Mouse (Mus musculus): ENCODE measurements around the gene Dag1. TPM values are rescaled to one million over a fixed set of nuclear protein-coding genes. Genes with fewer than 3 reads are reported as not detected.
"Not testable (repeated sequence)": the region's sequence is repeated elsewhere in the genome, so short reads cannot be mapped to it uniquely, and the experiment has no call there.

The Dag1 gene
- total RNA-seq, 2 experiments from 2014 or later, result 170 to 229 TPM

GRCm38 (mm10) chr9:108290016-108290750, 26.4 kb upstream of the Dag1 start, which contains the start of gene Nicn1:
Nicn1 (plus strand) TSS chr9:108290429.
- intact Hi-C loops (cut with DNase I), result no loop called here
- TF ChIP-seq CTCF (IDR thresholded peaks at IDR 0.05), result no peak
- Histone ChIP-seq H3K4me3 (peak within 1 kb of the TSS; percentile 79), H3K27ac (peak within 1 kb of the TSS; percentile 91)
- DNase-seq, result peak; percentile 91

GRCm38 (mm10) chr9:108289347-108289746, 25.6 kb upstream of the Dag1 start:
- DNase-seq, result no peak
- peak overlapping the region; percentile 91; the same call in 1 of the 2 replicates for H3K27ac ChIP-seq
- intact Hi-C loops (cut with DNase I), result loop anchor here (5.0 kb wide), 1 partner anchor 123 kb away; no protein-coding TSS in a partner anchor
- no peak for TF ChIP-seq CTCF (IDR thresholded peaks at IDR 0.05)
- H3K4me3 ChIP-seq, result no peak overlapping the region

DNA sequence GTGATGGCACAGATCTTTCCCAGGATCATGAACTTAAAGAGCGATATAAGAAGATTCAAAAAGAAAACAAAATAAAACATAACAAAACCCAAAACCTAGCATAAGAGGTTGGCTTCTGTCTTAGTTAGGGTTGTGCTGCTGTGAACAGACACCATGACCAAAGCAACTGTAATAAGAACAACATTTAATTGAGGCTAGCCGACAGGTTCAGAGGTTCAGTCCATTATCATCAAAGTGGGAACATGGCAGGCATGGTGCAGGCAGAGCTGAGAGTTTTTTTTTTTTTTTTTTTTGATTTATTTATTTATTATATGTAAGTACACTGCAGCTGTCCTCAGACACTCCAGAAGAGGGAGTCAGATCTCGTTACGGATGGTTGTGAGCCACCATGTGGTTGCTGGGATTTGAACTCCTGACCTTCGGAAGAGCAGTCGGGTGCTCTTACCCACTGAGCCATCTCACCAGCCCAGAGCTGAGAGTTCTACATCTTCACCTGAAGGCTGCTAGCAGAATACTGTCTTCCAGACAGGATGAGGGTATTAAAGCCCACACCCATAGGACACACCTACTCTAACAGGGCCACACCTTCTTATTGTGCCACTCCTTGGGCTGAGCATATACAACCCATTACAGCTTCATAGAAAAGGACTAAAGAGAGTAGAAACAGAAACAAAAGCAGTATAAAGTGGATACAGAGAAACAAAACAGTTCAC, 23.9 kb upstream of the Dag1 start:
- H3K4me3 ChIP-seq, DNase-seq, H3K27ac ChIP-seq: not testable (repeated sequence)
- intact Hi-C loops (cut with DNase I), result loop anchor here (5.0 kb wide), 1 partner anchor 125 kb away; no protein-coding TSS in a partner anchor

GRCm38 (mm10) chr9:108284410-108284809, 20.7 kb upstream of the Dag1 start:
- Histone ChIP-seq H3K27ac (0 out of 2 replicates have a peak overlapping the region, but pooled peaks have one; percentile 39), H3K4me3 (no peak overlapping the region)
- intact Hi-C loops (cut with DNase I), result loop anchor here (1.0 kb wide), 2 partner anchors 83 to 189 kb away; no protein-coding TSS in a partner anchor
- peak; percentile 78 for DNase-seq
- peak; percentile 98 for TF ChIP-seq CTCF (IDR thresholded peaks at IDR 0.05)

DNA sequence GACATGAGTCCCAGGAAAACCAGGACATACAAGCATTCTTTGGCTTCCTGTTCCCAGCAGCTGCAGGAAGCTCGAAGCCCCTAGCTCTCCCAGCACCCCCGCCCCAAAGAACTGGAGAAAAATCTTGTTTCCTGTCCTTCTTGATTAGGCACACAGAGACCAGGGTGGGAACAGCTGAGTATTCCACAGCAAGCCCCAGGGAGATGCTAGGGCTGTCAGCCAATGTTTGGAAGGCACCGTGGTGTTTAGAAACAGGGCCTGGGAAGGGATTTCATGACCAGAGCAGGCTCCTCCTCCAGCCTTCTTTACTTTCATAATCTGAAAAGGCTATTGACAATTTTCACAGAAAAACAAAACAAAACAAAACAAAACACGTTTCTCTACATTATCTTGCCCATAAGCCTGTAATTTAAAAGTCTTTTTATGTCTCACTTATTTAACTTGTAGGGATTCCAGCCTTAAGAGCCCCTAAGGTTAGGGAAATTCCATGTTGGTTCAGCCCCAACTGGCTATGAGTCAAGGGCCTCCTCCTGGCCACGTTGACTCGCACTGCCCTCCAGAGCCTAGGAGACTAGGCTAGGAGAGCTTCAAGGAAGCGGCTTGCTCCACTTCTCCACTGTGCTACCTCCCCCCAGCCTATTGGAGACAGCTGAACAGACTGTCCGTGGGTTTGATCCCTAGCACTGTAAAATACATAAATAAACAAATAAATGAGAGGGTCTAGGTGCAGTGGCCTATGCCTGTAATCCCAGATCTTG, 16.5 kb upstream of the Dag1 start:
- peak; percentile 16; the same call in 1 of the 2 replicates for TF ChIP-seq CTCF (IDR thresholded peaks at IDR 0.05)
- peak; percentile 92 for DNase-seq
- peak overlapping the region; percentile 87 for H3K27ac ChIP-seq
- H3K4me3 ChIP-seq, result peak overlapping the region; percentile 53
- intact Hi-C loops (cut with DNase I), result no loop called here

GRCm38 (mm10) chr9:108278697-108279450, 15.1 kb upstream of the Dag1 start:
- Histone ChIP-seq H3K27ac (peak overlapping the region; percentile 87), H3K4me3 (no peak overlapping the region)
- peak; percentile 75 for TF ChIP-seq CTCF (IDR thresholded peaks at IDR 0.05)
- intact Hi-C loops (cut with DNase I), result loop anchor here (2.0 kb wide), 1 partner anchor 14 kb away; no protein-coding TSS in a partner anchor
- DNase-seq, result peak; percentile 63

GRCm38 (mm10) chr9:108275331-108275659, 11.5 kb upstream of the Dag1 start:
- Histone ChIP-seq H3K4me3 (no peak overlapping the region), H3K27ac (peak overlapping the region; percentile 69)
- DNase-seq, result no peak
- intact Hi-C loops (cut with DNase I), result no loop called here
- no peak for TF ChIP-seq CTCF (IDR thresholded peaks at IDR 0.05)

DNA sequence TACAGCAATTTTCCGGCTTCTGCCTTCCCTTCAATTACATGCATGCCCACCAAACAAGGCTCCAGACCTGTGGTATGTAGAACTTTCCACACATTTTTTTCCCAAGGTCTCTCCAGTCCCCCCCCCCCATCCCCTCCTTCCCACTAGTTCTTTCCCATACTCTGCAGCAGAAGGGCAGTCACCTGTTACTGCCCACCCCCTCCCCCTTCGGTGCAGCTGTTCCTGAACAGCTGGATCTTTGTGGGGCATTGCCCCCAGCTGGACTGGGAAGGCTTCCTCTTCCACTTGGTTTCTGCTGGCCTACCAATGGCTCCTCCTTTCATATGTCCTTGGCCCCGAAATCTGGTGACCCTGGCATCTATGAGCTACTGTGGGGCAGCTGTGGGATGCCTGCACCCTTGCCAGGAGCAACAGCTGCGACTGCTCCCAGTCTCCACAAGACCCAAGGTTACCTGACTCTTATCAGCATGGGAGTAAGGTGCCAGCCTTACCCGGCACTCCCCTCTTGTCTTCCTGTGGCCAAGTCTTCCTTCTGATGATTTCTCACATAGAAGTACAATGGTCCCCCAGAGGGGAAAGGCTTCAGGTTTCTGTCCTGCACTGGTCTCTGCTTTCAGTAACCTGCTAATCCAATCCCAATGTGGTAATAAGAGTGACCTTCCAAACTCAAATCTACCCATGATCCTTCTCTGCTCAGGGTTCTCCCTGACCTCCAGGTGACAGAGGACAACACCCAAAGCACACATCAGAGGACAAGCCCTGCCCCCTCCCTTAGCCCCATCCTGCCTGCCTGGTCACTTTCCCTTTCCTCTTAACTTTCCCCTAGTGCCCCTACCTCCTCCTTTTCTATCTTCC, 10.9 kb upstream of the Dag1 start:
- peak; percentile 59 for DNase-seq
- intact Hi-C loops (cut with DNase I), result no loop called here
- TF ChIP-seq CTCF (IDR thresholded peaks at IDR 0.05), result no peak
- Histone ChIP-seq H3K4me3 (no peak overlapping the region), H3K27ac (peak overlapping the region; percentile 69)

- no peak for DNase-seq
- peak overlapping the region; percentile 58 for H3K27ac ChIP-seq
- intact Hi-C loops (cut with DNase I), result no loop called here
- no peak overlapping the region for H3K4me3 ChIP-seq
- TF ChIP-seq CTCF (IDR thresholded peaks at IDR 0.05), result no peak
Measured at GRCm38 (mm10) chr9:108273485-108273884, 9.7 kb upstream of the Dag1 start.

DNA sequence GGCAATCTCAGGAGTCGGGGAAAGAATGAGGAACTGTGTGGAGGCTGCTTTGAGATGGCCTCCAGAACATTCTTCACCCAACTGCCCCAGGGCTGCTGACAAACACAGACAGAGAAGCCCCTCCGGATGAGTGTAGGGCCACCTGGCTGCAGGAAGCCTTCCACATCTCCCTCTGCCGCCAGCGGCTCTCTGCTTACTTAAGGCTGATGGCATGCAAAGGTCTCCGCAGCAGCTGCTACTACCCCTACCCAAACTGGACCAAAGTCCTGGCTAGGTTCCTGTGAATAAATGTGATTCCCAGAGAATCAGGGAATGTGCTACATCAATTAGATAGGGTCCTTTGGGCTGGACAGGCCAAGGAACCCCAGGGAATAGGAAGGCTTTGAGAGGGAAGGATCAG, 8.9 kb upstream of the Dag1 start:
- no peak for DNase-seq
- Histone ChIP-seq H3K27ac (peak overlapping the region; percentile 58), H3K4me3 (no peak overlapping the region)
- intact Hi-C loops (cut with DNase I), result no loop called here
- TF ChIP-seq CTCF (IDR thresholded peaks at IDR 0.05), result no peak

- Histone ChIP-seq H3K27ac (peak overlapping the region; percentile 58), H3K4me3 (no peak overlapping the region)
- intact Hi-C loops (cut with DNase I), result no loop called here
- TF ChIP-seq CTCF (IDR thresholded peaks at IDR 0.05), result no peak
- no peak for DNase-seq
Measured at GRCm38 (mm10) chr9:108271941-108272340, 8.2 kb upstream of the Dag1 start.

DNA sequence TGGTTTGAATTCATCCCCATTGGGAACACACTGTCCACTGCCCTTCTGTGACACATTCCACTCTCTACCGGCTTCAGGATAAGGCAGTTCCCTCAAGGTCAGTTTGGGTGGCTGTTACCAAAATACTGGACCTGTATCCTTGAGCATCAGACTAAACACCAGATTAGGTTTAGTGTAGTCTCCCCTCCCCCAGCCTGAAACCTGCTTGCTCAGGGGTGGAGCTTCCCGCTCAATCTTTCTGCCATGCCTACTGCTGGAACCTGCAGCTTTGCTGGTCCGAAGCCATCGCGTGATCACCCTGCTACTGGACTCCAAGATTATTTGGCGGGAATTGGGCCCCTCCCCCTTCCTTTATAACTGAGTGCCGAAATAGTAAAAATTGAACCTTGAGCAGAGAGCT, 4.9 kb upstream of the Dag1 start:
- DNase-seq; H3K4me3 ChIP-seq; intact Hi-C loops (cut with DNase I): not testable (repeated sequence)
- peak overlapping the region; percentile 12; the same call in 1 of the 2 replicates for H3K27ac ChIP-seq
